ENCODE assay signal across 24 mouse cellular contexts in the genomic region with DNA sequence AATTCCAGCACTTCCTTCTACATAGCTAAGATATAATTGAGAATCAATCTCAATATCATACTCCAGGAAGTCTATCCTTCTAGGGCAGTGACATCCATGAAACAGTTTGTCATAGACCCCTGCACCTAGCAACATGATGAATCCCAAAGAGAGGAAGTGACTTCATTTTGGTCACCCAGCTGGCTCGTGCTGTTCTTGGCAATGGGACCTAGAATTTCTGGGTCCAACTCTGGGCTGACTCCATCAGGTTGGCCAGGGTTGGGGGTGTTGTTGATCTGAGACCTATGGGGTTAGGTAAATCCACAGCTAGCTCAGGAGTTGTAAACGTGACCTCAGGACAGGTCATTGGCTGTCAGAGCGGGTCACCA. TPM values are rescaled to one million over a fixed set of nuclear protein-coding genes. Genes with fewer than 3 reads are reported as not detected.
A peak's percentile ranks its signal among the peaks of the same experiment; 100 is the strongest.
DNase-seq lines count a peak whose midpoint lies in the region; TF ChIP-seq lines count a peak whose summit lies in the region.
"Had no signal": no experiment of that assay in that cellular context is flagged by ENCODE, and none has a peak within 500 bp of the region (broad histone marks: within the 10 kb centered on the region; RNA-seq: fewer than 3 reads in every experiment).

No protein-coding gene starts in this region.

- TF ChIP-seq CTCF in spleen, adult 2 months (IDR thresholded peaks at IDR 0.05; ENCODE audit: extremely low read depth, insufficient read depth, insufficient read length, insufficient replicate concordance): no peak
- no peak for TF ChIP-seq CTCF in bone marrow, adult 2 months (IDR thresholded peaks at IDR 0.05; ENCODE audit: control insufficient read depth, insufficient read depth, low read length)

- no peaks in the 10 kb centered on the region for H3K27me3 ChIP-seq in spleen, adult 2 months (ENCODE audit: control insufficient read depth, insufficient read depth, low read length)
- no peaks in the 10 kb centered on the region for H3K27me3 ChIP-seq in splenic B cell, adult 2 months (ENCODE audit: control insufficient read depth, insufficient read depth, low read length, poor library complexity, severe bottlenecking)
- H3K27me3 ChIP-seq: CH12.LX had no signal

- H3K4me3 ChIP-seq in spleen, adult 2 months (ENCODE audit: extremely low read depth, insufficient read depth, insufficient read length): no peak overlapping the region
- H3K4me3 ChIP-seq in bone marrow, adult 2 months (replicated peaks; ENCODE audit: control insufficient read depth, low read depth, low read length): no peak overlapping the region
- H3K4me3 ChIP-seq: embryonic facial prominence, embryonic 13.5 days; embryonic facial prominence, embryonic 15.5 days; erythroblast, embryonic 14.5 days; forebrain, embryonic 10.5 days; forebrain, embryonic 12.5 days had no signal

- WGBS in spleen, adult 2 months: 60% methylated on average over 3 of the region's 3 CpGs
- 56% methylated on average over 3 of the region's 3 CpGs for WGBS in bone marrow, adult 2 months

- H3K4me1 ChIP-seq in spleen, adult 2 months (ENCODE audit: control insufficient read depth, insufficient read depth, insufficient read length): peaks cover 66% of the 10 kb centered on the region; the same call in 1 of the 2 replicates
- H3K4me1 ChIP-seq in bone marrow, adult 2 months (ENCODE audit: control insufficient read depth, insufficient read depth, low read length): peaks cover 4% of the 10 kb centered on the region
- H3K4me1 ChIP-seq: embryonic facial prominence, embryonic 15.5 days had no signal

- no peak for DNase-seq in spleen, adult 2 months (ENCODE audit: low read depth in 1 of 2, low spot score in 2 of 2)
- no peak for DNase-seq in spleen, postnatal 14 days (ENCODE audit: low spot score in 2 of 2)
- DNase-seq in splenic B cell, adult 2 months (ENCODE audit: low read depth, low spot score): peak; percentile 64
- DNase-seq in natural killer cell, adult 2 months (ENCODE audit: low spot score in 2 of 2): no peak
- no peak for DNase-seq in MN1 (ENCODE audit: low spot score)
- DNase-seq: adrenal gland, adult 8-10 months; adrenal gland, postnatal 14 days; adrenal gland, postnatal 36 days; cerebellum, adult 11 months; cerebellum, adult 18-20 months; cerebellum, adult 8-10 months; cerebellum, adult 9-11 months; cerebellum, postnatal 14 days; cerebellum, postnatal 36 days; embryo, embryonic 11 days had no signal

- TF ChIP-seq POLR2A in spleen, adult 2 months (IDR thresholded peaks at IDR 0.05; ENCODE audit: low read depth, low read length): no peak
- no peak for TF ChIP-seq POLR2A in bone marrow, adult 2 months (IDR thresholded peaks at IDR 0.05; ENCODE audit: borderline replicate concordance, control insufficient read depth, low read depth, low read length)

- H3K27ac ChIP-seq in spleen, adult 2 months (ENCODE audit: insufficient read depth, low read length): peak overlapping the region; percentile 89
- peak overlapping the region; percentile 16; the same call in 1 of the 2 replicates for H3K27ac ChIP-seq in bone marrow, adult 2 months (ENCODE audit: control insufficient read depth, insufficient read depth, low read depth, low read length, poor library complexity)
- H3K27ac ChIP-seq: embryonic facial prominence, embryonic 13.5 days; embryonic facial prominence, embryonic 15.5 days; forebrain, embryonic 10.5 days; forebrain, embryonic 12.5 days had no signal

- no peaks in the 10 kb centered on the region; the same call in 1 of the 2 replicates for H3K36me3 ChIP-seq in spleen, adult 2 months (ENCODE audit: control insufficient read depth, insufficient read depth, low read length)
- no peaks in the 10 kb centered on the region; the same call in 1 of the 2 replicates for H3K36me3 ChIP-seq in splenic B cell, adult 2 months (ENCODE audit: control insufficient read depth, insufficient read depth, low read length, poor library complexity, severe bottlenecking)
- H3K36me3 ChIP-seq: embryonic facial prominence, embryonic 13.5 days; embryonic facial prominence, embryonic 15.5 days; forebrain, embryonic 10.5 days; forebrain, embryonic 12.5 days had no signal

RNA-seq across cellular contexts. Expression of a gene that starts 24.3 kb away (rescaled TPM):
- polyA plus RNA-seq in spleen, adult 2 months (2012; rRNA removed): 264 and 351 TPM in 2 replicates
- 2.7 and 3.6 TPM in 2 replicates for polyA plus RNA-seq in bone marrow, adult 2 months (2011; ENCODE audit: insufficient read depth, insufficient read length, low replicate concordance, missing spikeins)
- polyA plus RNA-seq: erythroblast, embryonic 14.5 days had no signal

RNA-seq across cellular contexts. Expression of a gene that starts 38.9 kb away (rescaled TPM):
- polyA plus RNA-seq in spleen, adult 2 months (2012; rRNA removed): 14.9 and 18.9 TPM in 2 replicates
- 1.6 and 4.6 TPM in 2 replicates for polyA plus RNA-seq in bone marrow, adult 2 months (2011; ENCODE audit: insufficient read depth, insufficient read length, low replicate concordance, missing spikeins)

RNA-seq across cellular contexts. Expression of a gene that starts 53.4 kb away (rescaled TPM):
- not detected in 2 replicates for polyA plus RNA-seq in spleen, adult 2 months (2012; rRNA removed)
- not detected in 2 replicates for polyA plus RNA-seq in bone marrow, adult 2 months (2011; ENCODE audit: insufficient read depth, insufficient read length, low replicate concordance, missing spikeins)
- polyA plus RNA-seq: CD4-positive, CD25-positive, alpha-beta regulatory T cell, adult 4 months; embryonic facial prominence, embryonic 11.5 days; embryonic facial prominence, embryonic 13.5 days; erythroblast, embryonic 14.5 days; forebrain, embryonic 10.5 days had no signal

Comparison
In these comparisons a context has a peak if more than half of its experiments do, and no peak if none do; other contexts are left out.
1. RNA of a gene that starts 24.3 kb away (polyA plus RNA-seq): 264 to 351 TPM in spleen, adult 2 months; 2.7 to 3.6 TPM in bone marrow, adult 2 months; every median in the first group is over 10 times any median in the second.